Mouse (Mus musculus) cerebellum, adult 11-12 months (tissue): ENCODE data around the gene Dysf.

Experiments
- DNase-seq: peaks from one replicate; pipeline ENCODE4 v3.0.0; 2022

Gene Dysf

DNA sequence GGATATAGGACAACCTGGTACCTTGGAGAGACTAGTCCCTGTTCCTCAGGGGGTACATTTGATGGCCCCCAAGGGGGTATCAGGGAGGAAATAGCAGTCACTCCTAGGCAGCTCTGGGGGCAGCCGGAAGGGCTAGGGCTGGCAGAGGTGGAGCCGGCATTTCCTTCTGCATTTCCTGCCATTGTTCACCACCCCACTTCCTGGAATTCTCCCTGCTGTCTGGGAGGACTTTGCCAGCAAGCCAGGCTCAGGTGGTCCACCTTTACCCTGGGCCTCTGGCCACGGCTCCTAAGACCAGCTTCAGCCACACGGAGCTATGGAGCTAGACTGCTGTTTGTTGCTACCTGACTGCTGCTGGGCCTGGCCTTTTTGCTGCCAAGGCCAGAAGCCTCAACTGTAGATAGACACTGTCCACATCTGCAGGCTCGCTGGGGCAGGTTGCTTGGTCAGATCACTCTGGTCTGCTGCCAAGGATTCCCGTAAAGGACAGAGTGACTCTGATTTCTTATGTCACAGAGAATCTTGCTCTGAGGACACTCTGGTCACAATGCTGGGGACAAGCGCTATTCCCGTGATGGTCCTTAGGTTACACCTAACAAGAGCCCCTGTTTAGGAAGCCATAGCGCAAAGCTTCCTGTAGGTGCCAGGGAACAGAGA lies 45.6 kb downstream of the Dysf start:
- DNase-seq, result no peak

DNA sequence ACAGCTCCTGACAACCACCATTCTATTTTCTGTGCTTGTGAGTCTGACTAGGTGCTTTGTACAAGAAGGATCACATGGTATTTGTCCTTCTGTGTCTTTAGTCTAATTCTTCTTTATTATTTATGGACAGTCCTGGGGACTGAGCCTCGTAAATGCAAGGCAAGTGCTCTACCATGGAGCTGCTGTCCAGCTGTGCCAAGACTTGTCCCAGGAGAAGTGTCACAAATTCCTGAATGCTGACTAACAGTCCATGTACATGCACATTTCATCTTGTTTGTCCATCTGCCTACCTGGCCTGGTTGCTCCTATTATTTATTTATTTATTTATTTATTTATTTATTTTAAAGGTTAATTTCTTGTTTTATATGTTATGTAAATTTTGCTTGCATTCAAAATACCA lies 47.2 kb downstream of the Dysf start:
- no peak for DNase-seq

DNA sequence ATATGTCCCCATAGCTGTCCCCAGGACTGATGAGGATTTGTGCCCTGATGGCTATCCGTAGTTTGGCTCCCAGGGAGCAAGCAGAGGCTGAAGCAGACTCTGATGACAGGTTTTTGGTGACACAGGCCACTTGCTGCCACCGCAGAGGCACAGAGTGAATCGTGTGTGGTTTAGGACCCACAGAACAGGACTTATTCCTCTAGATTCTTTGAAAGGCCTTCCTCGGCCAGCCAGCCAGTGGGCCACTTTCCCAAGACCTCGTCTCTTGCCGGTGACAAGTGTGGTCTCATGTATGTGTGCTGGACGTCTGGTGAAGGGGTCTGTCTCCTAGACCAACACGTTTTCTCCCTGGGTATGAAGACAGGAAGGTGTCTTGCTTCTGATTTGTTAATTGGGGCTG lies 48.8 kb downstream of the Dysf start:
- DNase-seq, result no peak

DNA sequence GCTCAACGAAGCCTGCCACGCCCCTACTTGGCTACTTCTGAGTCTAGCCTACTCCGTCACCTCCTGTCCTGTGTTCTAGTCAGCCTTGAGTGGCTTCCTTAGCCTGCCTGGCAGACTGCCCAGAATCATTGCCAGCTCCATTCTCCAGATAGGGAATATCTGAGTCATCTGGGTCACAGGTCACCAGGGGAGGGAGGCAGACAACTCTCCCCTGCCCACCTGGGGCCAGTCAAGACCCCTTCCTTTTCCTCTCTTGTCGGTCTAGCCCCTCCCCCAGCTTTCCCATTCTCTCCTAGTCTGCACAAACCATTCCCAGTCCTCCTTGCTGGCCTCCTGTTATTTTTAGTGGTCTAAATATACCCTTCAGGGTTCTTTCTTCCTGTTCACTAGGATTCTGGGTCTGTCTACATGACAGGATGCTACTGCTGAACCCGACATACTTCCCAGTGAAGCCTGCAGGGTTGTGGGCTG lies 50.3 kb downstream of the Dysf start:
- DNase-seq, result no peak

DNA sequence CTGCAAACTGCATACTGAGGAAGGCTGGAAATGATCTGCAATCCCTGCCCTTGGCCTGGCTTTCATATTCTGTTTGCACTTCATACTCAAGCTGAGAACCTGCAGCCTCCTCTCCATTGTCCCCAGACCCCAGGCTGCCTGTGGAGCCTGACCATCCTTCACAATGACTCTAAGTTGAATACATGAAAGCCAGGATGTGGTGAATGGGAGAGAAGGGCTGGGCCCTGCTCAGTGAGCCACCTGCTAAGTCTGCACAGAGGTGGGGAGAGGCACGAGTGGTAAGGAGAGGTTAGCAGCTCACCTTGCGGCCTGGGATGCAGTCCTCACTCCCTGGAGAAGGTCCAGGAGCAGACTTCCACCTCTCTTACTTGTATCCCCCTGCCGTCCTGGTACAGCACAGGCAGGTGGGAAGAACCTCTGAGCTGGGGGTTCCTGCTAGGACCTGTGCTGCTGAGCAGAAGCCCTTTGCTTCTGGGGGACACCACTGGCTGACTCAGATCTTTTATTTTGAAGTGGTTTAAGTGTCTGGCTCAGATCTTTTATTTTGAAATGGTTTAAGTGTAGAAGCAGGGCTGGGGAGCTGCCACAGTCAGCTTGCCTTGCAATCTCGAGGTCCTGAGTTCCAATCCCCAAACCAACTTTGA lies 51.5 kb downstream of the Dysf start:
- DNase-seq, result no peak

GRCm38 (mm10) chr6:84061328-84061727 lies 52.9 kb downstream of the Dysf start:
- DNase-seq, result no peak

- no peak for DNase-seq
Measured at GRCm38 (mm10) chr6:84062541-84062940, 54.2 kb downstream of the Dysf start.

DNA sequence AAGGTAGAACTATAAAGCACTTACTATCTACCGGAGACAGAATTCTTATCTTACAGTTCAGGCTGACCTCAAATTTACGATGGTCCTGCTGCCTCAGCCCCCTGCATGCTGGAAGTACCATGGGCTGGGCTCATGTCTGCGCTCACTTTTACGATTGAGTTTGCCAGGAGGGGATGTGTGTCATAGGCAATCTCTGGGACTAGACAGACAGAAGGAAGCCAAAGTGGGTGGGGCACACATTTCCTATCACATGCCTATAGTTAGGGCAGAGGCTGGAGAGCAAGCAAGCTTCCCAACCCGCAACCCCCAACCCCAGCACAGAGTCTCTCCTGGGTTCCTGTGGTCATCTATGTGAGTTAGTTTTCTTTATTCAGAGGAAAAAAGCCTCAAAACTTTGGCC lies 59.8 kb downstream of the Dysf start:
- no peak for DNase-seq

GRCm38 (mm10) chr6:84070251-84070650 lies 61.9 kb downstream of the Dysf start:
- no peak for DNase-seq

- DNase-seq, result no peak
Measured at GRCm38 (mm10) chr6:84072574-84072973, 64.2 kb downstream of the Dysf start.

- DNase-seq, result no peak
Measured at GRCm38 (mm10) chr6:84078172-84078571, 69.8 kb downstream of the Dysf start.

DNA sequence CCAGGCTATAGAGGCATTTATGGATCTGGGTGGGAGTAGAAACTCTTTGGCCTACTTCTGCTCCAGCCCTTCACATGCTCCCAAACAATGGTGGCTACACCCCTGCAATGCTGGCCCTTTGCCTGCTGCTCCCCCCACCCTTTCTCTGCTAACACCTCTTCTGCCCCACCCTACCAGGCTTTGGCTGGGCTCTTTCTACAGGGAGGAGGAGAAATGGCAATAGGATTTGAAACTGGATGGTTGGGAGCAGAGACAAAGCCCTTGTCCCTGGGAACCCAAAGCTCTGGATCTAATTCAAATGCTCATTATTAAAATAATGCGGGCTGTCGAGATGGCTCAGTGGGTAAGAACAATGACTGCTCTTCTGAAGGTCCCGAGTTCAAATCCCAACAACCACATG lies 72.2 kb downstream of the Dysf start:
- DNase-seq, result no peak

DNA sequence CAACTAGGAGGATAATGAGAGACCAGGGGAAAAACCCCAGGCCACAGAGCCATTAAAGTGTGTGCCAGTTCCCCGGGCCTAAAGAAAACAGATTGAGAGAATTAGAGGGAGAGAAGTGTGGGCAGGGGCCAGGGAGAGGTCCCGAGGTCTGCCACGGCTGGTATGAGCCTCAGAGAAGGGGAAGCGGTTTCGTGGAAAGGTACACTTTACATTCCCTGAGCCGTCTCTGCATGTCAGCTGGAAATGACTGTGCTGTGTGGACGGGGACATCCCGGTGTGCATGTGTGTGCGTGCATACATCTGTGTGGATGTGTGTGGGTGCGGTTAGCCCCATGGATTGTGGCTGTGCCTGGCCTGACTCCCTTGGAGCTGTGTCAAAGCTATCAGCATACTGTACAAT lies 76.4 kb downstream of the Dysf start:
- DNase-seq, result no peak

- DNase-seq, result peak; percentile 15
Measured at GRCm38 (mm10) chr6:84093473-84093872, 85.1 kb downstream of the Dysf start.

- DNase-seq, result no peak
Measured at GRCm38 (mm10) chr6:84094536-84094935, 86.1 kb downstream of the Dysf start.

DNA sequence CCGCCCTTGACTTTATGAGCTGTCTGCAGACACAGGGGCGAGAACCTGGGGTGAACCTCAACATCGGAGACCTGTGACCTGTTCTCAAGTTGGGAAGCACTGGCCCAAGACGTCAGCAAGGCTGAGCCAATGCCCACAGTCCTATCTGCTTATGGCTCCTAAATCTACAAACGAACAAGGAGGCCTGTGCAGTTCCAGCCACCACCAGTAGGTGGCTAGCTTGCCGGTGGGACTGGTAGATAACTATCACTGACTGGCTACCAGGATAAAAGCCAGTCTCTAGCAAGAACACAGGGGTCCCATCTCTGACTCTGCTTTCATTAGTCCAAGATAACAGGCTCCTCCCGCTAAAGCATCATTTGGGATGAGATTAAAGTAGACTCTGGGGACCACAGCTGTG lies 86.6 kb downstream of the Dysf start:
- DNase-seq, result peak; percentile 39

GRCm38 (mm10) chr6:84095882-84096281 lies 87.5 kb downstream of the Dysf start:
- DNase-seq, result peak; percentile 18

GRCm38 (mm10) chr6:84102002-84102401 lies 93.6 kb downstream of the Dysf start:
- DNase-seq, result no peak

DNA sequence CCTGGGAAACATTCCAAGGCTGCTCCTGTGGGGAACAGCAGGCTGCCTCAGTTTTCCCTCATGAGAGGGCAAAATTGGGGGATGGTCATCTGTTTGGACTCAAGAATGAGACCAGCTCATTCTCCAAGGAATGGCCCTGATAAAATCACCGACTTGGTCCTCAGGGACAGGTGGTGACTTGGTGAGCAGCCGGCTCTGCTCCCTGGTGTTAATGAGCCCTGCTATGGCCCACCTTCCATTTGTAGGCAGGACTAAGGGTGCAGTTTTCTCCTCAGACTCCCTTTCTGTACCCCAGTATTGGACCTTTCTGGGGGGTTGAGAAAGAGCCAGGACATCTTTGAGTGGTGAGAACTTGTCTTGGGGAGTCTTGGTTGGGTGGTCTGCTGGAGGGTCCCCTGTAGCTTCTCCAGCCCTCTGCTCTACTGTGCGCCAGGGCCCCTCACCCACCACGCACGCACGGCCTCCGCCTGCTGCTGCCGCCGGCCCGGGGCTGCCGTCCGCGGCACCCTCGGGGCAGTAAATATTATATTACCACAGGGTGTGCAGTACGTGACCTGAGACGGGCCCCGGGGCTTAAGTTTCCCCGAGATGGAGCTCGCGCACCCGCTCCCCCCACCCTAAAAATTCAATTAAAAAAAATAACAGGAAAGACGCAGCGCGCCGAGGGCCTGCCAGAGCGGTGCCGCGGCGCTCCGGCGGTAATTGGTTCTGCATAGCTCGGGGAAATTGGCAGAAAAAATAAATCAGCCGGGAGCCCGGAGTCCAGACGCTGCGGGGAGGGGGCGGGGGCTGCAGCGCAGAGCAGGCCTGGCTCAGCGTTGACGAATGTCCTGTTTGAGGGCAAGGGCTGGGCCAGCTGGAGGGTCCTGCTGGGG lies 97.0 kb downstream of the Dysf start:
- DNase-seq, result peak; percentile 16

- no peak for DNase-seq
Measured at GRCm38 (mm10) chr6:84106082-84106481, 97.7 kb downstream of the Dysf start.

DNA sequence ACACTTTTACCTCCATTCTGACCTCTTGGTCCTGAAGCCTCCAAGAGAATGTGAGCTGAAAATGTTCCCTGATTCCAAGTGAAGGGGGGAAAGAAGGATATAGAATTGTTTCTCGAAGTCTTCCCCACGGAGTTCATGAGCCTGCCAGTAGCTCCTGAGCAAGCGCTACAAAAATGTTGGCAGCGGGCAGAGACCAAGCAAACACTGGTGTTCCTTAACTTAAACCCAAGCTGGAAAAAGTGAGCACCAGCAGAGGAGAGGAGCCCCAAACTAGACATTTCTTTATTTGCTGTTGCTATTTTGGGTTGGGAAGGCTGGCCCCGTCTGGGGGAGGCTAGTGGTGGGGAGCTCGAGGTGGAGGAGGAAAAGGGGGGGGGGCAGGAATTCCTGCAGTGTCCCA lies 102.0 kb downstream of the Dysf start:
- DNase-seq, result no peak

DNA sequence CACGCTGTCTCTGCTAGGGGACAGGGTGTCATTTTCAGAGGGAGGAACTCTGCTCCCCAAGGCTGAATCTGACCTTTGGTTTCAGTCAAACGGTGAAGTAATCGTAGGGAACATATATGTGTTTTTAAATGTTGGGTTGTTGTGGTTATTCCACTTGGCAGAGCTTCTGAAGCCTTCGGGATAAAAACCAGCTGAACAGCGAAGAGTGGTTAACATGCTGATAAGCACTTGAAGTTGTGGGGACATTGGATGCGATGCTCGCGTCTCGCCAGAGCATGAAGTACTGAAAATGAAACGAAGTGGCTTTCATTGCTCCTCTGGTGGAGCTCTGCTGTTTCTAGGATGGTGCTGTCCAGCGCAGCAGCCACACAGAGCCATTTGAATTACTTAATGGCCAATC lies 102.7 kb downstream of the Dysf start:
- no peak for DNase-seq

DNA sequence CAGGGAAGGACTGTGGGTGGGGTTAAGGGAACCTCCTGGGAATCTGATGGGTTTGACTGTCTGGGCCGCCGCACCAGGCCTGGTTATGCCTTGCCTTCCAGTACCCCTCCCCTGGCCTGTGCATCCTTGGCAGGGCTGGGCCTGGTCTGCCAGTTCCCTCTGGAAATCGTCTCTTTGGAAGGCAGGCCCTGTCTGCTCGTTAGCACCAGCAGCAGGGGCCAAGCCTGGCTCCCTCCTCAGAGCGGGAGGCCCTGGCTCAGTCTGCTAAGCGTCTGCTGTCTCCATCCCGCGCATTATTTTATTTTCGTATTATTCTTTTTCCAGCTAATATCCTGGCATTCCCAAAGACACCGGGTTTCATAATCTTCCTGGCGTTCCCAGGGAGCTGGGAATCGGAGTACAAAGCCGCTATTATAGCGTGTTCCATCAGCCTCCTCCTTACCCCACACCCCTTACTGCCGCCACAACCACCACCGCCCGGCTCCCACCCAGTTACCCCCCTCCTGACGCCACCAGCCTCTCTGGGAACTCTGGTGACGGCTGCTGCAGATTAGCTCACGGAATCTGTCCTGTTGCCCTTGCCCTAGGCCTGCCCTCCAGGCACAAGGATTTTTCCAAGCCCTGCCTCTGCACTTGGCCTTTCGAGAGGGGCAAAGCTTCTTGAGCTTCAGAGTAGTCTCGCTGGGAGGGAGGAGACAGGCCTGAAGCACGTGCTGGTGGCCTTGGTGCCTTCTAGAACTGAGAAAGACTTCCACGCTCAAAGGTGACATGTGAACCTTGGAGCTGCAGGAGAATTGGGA lies 111.5 kb downstream of the Dysf start:
- no peak for DNase-seq
